Mouse (Mus musculus): ENCODE data around the gene Fam110a. TPM values are rescaled to one million over a fixed set of nuclear protein-coding genes. Genes with fewer than 3 reads are reported as not detected.

The Fam110a gene
- polyA plus RNA-seq, 1 experiment, result 19.9 TPM

- H3K4me3 ChIP-seq (ENCODE audit: insufficient read depth, low read length), result no peak overlapping the region
- TF ChIP-seq POLR2A (IDR thresholded peaks at IDR 0.05; ENCODE audit: borderline replicate concordance, low read depth, low read length) (no peak), CTCF (IDR thresholded peaks at IDR 0.05; ENCODE audit: low read depth, low read length) (no peak)
- H3K27ac ChIP-seq (ENCODE audit: insufficient read depth, low read depth, low read length), result no peak overlapping the region
- no peaks in the 10 kb centered on the region for H3K4me1 ChIP-seq (ENCODE audit: control insufficient read depth, insufficient read depth, low read length)
Measured at GRCm38 (mm10) chr2:151947617-151948016, 32.4 kb downstream of the Fam110a start.

DNA sequence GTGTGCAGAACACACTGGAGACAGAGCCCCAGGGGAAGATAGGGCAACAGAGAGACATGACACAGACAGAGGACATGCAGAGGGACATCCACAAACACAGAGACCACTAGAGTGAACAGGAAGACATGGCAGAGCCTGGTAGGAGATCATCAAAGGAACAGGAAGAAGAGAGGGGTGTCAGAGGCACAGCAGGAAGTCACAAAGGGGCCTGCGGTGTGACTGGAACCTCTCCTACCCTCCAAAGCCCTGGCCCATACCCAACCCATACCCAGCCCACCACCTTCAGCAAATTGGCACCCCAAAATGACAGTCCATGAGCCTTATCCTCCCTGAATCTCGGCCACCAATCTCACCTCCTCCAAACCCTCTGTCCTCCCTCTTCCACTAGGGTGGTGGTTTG lies 35.9 kb downstream of the Fam110a start:
- H3K4me3 ChIP-seq (ENCODE audit: insufficient read depth, low read length), result no peak overlapping the region
- TF ChIP-seq POLR2A (IDR thresholded peaks at IDR 0.05; ENCODE audit: borderline replicate concordance, low read depth, low read length) (no peak), CTCF (IDR thresholded peaks at IDR 0.05; ENCODE audit: low read depth, low read length) (no peak)
- H3K4me1 ChIP-seq (ENCODE audit: control insufficient read depth, insufficient read depth, low read length), result no peaks in the 10 kb centered on the region
- no peak overlapping the region for H3K27ac ChIP-seq (ENCODE audit: insufficient read depth, low read depth, low read length)

GRCm38 (mm10) chr2:151941269-151941668 lies 38.8 kb downstream of the Fam110a start:
- Histone ChIP-seq H3K4me3 (ENCODE audit: insufficient read depth, low read length) (no peak overlapping the region), H3K27ac (ENCODE audit: insufficient read depth, low read depth, low read length) (no peak overlapping the region), H3K4me1 (ENCODE audit: control insufficient read depth, insufficient read depth, low read length) (no peaks in the 10 kb centered on the region)
- TF ChIP-seq CTCF (IDR thresholded peaks at IDR 0.05; ENCODE audit: low read depth, low read length), result no peak

DNA sequence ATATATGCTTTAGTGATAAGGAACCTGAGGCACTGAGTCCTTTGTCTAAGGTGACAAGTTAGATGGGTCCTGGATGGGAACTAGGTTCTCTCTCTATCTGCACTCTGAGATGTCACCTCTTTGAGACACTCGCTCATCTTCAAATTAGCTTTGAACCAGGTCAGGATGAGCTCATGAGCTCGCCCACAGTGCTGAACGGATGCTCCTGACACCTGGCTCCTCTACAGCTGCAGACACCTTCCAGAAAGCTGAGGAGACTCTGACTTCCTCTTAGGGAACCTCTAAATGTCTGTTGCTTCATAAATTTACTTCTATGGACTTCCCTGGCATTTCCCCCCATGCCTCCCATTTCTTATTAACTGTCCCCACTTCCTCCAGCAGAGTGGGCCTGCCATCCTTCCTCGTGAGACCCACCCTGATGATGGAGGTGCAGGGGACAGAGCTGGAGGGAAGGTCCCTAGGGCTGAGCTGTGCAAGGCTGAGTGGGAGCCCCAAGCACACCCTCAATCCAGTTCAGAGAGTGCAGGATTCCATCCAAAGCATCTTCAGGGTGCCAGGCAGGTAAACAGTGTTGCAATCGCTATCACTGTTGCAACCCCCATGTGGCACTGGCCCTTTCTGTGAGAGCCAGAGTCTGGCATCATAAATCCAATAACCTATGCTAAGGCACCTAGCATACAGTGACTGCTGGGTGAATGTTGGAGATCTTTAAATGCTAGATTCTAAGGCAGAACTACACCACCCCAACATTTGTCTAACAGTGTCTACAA lies 40.2 kb downstream of the Fam110a start:
- no peak overlapping the region for H3K4me3 ChIP-seq (ENCODE audit: insufficient read depth, low read length)
- H3K27ac ChIP-seq (ENCODE audit: insufficient read depth, low read depth, low read length), result no peak overlapping the region
- H3K4me1 ChIP-seq (ENCODE audit: control insufficient read depth, insufficient read depth, low read length), result no peaks in the 10 kb centered on the region
- no peak for TF ChIP-seq POLR2A (IDR thresholded peaks at IDR 0.05; ENCODE audit: borderline replicate concordance, low read depth, low read length)

DNA sequence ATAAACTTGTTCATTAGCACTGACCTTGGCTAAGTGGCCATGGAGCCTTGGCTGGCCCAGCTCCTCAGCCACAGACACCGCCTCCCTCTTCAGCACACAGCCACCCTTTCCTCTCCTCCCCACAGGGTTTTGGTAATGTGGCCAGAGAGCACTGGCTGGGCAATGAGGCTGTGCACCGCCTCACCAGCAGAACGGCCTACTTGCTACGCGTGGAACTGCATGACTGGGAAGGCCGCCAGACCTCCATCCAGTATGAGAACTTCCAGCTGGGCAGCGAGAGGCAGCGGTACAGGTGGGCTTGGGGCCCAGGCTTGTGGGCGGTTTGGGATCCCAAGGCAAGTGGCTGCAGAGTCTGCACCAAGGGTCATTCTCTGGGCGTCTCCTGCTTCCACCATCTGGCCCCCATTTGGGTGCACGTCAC lies 41.2 kb downstream of the Fam110a start:
- no peak overlapping the region for H3K4me3 ChIP-seq (ENCODE audit: insufficient read depth, low read length)
- no peaks in the 10 kb centered on the region for H3K4me1 ChIP-seq (ENCODE audit: control insufficient read depth, insufficient read depth, low read length)
- H3K27ac ChIP-seq (ENCODE audit: insufficient read depth, low read depth, low read length), result no peak overlapping the region
- TF ChIP-seq POLR2A (IDR thresholded peaks at IDR 0.05; ENCODE audit: borderline replicate concordance, low read depth, low read length) (no peak), CTCF (IDR thresholded peaks at IDR 0.05; ENCODE audit: low read depth, low read length) (no peak)

DNA sequence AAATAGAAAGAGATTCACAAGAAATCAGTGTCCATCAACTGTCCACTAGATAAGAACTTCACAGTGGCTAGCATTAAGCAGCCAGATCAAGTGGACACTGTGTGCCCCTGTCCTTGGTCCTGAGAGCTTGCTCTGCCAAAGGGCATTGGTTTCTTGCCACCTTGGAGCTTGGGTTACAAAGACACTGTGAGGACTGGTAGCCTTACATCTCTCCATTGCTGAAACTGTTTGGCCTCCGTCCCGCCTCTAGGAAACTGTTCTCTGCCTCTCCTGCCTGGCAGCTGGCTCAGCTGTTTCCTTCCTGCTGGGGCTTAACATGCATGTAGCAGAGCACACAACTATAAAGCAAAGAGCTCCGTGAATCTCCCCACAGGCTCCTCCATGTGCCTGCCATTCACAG lies 42.1 kb downstream of the Fam110a start:
- Histone ChIP-seq H3K27ac (ENCODE audit: insufficient read depth, low read depth, low read length) (no peak overlapping the region), H3K4me3 (ENCODE audit: insufficient read depth, low read length) (no peak overlapping the region), H3K4me1 (ENCODE audit: control insufficient read depth, insufficient read depth, low read length) (no peaks in the 10 kb centered on the region)
- TF ChIP-seq POLR2A (IDR thresholded peaks at IDR 0.05; ENCODE audit: borderline replicate concordance, low read depth, low read length) (no peak), CTCF (IDR thresholded peaks at IDR 0.05; ENCODE audit: low read depth, low read length) (no peak)

DNA sequence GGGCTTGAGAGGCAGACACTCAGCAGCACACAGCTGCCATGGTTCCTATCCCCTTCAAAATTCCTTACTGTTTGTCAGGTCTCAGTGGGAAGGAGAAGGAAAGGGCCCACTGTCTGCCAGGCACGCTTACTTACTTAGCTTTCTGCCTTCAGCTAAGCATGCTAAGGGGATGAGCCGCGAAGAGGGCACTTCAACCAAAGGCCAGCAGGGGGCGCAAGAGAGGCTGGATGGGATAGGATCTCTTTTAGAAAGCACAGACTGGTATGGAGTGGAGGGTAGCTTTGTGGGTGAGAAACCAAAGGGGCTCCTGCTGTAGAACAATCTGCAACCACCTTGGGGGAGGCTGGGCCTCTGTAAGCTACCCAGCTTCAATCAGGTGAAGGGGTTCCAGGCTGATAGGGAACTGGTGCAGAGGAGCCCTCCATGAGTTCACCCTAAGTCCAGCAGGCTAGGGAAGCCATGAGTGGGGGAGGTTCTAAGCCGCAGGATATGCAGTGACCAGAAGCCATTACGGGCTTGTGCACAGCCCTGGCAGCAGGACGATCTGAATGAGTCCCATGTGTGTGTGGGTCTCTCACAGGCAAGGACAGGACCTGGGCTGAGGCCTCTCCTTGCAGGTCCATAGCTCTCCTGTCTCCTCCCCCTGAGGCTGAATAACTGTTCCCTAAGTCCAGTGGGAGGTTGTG lies 49.5 kb downstream of the Fam110a start:
- H3K4me1 ChIP-seq (ENCODE audit: control insufficient read depth, insufficient read depth, low read length), result no peaks in the 10 kb centered on the region
- no peak overlapping the region for H3K4me3 ChIP-seq (ENCODE audit: insufficient read depth, low read length)
- H3K27ac ChIP-seq (ENCODE audit: insufficient read depth, low read depth, low read length), result no peak overlapping the region
- TF ChIP-seq POLR2A (IDR thresholded peaks at IDR 0.05; ENCODE audit: borderline replicate concordance, low read depth, low read length), result no peak
- peak; percentile 97 for TF ChIP-seq CTCF (IDR thresholded peaks at IDR 0.05; ENCODE audit: low read depth, low read length)

GRCm38 (mm10) chr2:151927103-151927502 lies 52.9 kb downstream of the Fam110a start:
- TF ChIP-seq POLR2A (IDR thresholded peaks at IDR 0.05; ENCODE audit: borderline replicate concordance, low read depth, low read length) (no peak), CTCF (IDR thresholded peaks at IDR 0.05; ENCODE audit: low read depth, low read length) (no peak)
- Histone ChIP-seq H3K4me3 (ENCODE audit: insufficient read depth, low read length) (no peak overlapping the region), H3K27ac (ENCODE audit: insufficient read depth, low read depth, low read length) (no peak overlapping the region), H3K4me1 (ENCODE audit: control insufficient read depth, insufficient read depth, low read length) (no peaks in the 10 kb centered on the region)

GRCm38 (mm10) chr2:151925715-151926114 lies 54.3 kb downstream of the Fam110a start:
- H3K27ac ChIP-seq (ENCODE audit: insufficient read depth, low read depth, low read length), result no peak overlapping the region
- no peak overlapping the region for H3K4me3 ChIP-seq (ENCODE audit: insufficient read depth, low read length)
- TF ChIP-seq POLR2A (IDR thresholded peaks at IDR 0.05; ENCODE audit: borderline replicate concordance, low read depth, low read length) (no peak), CTCF (IDR thresholded peaks at IDR 0.05; ENCODE audit: low read depth, low read length) (no peak)
- H3K4me1 ChIP-seq (ENCODE audit: control insufficient read depth, insufficient read depth, low read length), result no peaks in the 10 kb centered on the region

DNA sequence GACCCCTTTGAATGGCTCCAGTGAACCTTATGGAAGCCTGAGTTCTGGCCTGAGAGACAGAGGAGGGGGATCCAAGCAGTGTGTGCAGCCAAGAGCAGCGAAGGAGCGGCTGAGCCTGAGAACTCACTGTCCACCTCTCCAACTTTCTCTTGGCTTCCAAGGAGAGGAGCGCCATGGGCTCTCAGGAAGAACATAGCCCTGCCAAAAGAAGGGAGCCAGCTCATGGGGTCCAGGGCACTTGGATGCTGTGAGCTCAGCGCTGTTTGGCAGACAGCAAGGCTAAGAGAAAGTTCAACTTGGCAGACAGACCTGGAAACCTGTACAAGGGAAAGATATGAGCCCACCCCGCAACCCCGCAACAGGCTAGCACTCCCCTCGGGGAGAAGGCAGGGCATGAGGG lies 55.7 kb downstream of the Fam110a start:
- Histone ChIP-seq H3K27ac (ENCODE audit: insufficient read depth, low read depth, low read length) (no peak overlapping the region), H3K4me1 (ENCODE audit: control insufficient read depth, insufficient read depth, low read length) (no peaks in the 10 kb centered on the region), H3K4me3 (ENCODE audit: insufficient read depth, low read length) (no peak overlapping the region)
- TF ChIP-seq CTCF (IDR thresholded peaks at IDR 0.05; ENCODE audit: low read depth, low read length) (no peak), POLR2A (IDR thresholded peaks at IDR 0.05; ENCODE audit: borderline replicate concordance, low read depth, low read length) (no peak)
